Mouse (Mus musculus) ovary, adult 2 months (tissue): ENCODE data around the gene Ppp1cb. TPM values are rescaled to one million over a fixed set of nuclear protein-coding genes. Genes with fewer than 3 reads are reported as not detected.

Experiments used
- polyA plus RNA-seq: library from polyadenylated mRNA; depleted of rRNA; stranded (reverse); fragments of >200 nt; gene quantifications from 2 replicates; pipeline ENCODE4 v1.2.3, GENCODE M21; 2012; rRNA removed

Ppp1cb gene
- polyA plus RNA-seq = 7.2 and 8.2 TPM in 2 replicates

DNA sequence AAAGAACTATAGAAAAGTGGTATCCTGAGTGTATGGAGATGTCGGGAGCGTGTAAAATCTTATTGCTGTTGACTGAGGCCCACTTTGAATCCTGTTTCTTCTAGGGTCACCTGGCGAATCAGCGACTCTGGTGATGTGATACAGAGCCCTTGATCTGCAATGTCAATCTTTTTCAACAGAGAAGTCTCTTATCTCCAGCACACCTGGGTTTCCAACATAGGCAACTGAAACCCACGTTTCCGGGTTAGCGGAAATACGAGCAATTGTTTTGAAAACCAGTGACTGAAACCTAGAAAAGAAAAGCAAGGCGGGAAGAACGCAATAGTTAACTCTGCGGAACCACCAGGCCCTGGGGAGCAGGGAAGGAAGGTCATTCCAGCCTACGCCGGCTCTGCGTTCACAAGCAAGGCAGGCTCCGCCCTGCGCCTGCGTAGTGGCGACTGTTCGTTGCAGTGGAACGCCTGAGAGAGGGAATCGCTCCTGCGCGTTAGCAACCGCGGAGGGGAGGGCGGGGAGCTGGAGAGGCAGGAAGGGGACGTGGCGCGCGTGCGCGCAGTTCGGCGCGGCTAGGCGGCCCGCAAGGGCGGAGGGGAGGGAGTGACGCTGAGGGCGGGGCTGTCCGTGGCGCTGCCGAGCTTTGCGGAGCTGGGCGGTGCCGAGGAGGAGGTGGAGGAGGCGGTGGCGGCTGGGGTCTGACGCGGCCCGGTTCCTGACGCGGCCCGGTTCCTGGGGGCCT is at the start of gene Ppp1cb:
Ppp1cb (plus strand) TSS at position 436 of the 736 bp plus-strand sequence.

Other genes with a start within 250 kb of the Ppp1cb start
- 0.11 and 0.78 TPM in 2 replicates for gene Plb1, start 226.1 kb upstream of the Ppp1cb start, polyA plus RNA-seq
- 2.5 and 5.4 TPM in 2 replicates for gene Yes1, start 152.3 kb downstream of the Ppp1cb start, polyA plus RNA-seq